Mouse (Mus musculus): ENCODE data around the gene Gm10563. TPM values are rescaled to one million over a fixed set of nuclear protein-coding genes. Genes with fewer than 3 reads are reported as not detected.
A peak's percentile ranks its signal among the peaks of the same experiment; 100 is the strongest.

Gene Gm10563
- polyA plus RNA-seq, 1 experiment: not detected

GRCm38 (mm10) chr4:155568632-155569370 lies 76.4 kb downstream of the Gm10563 start:
- no peak for TF ChIP-seq POLR2A (IDR thresholded peaks at IDR 0.05; ENCODE audit: borderline replicate concordance, low read depth, low read length)
- 0 out of 2 replicates have a peak, but pooled peaks have one; percentile 25 for TF ChIP-seq CTCF (IDR thresholded peaks at IDR 0.05; ENCODE audit: low read depth, low read length)
- Histone ChIP-seq H3K4me3 (ENCODE audit: insufficient read depth, low read length) (no peak overlapping the region), H3K27ac (ENCODE audit: insufficient read depth, low read depth, low read length) (no peak overlapping the region), H3K4me1 (ENCODE audit: control insufficient read depth, insufficient read depth, low read length) (peaks cover 60% of the 10 kb centered on the region)

- Histone ChIP-seq H3K27ac (ENCODE audit: insufficient read depth, low read depth, low read length) (peak overlapping the region; percentile 59), H3K4me1 (ENCODE audit: control insufficient read depth, insufficient read depth, low read length) (peaks cover 54% of the 10 kb centered on the region)
- TF ChIP-seq CTCF (IDR thresholded peaks at IDR 0.05; ENCODE audit: low read depth, low read length) (no peak), POLR2A (IDR thresholded peaks at IDR 0.05; ENCODE audit: borderline replicate concordance, low read depth, low read length) (no peak)
Measured at GRCm38 (mm10) chr4:155568170-155568569, 77.0 kb downstream of the Gm10563 start.

GRCm38 (mm10) chr4:155566555-155566954 lies 78.7 kb downstream of the Gm10563 start:
- Histone ChIP-seq H3K4me3 (ENCODE audit: insufficient read depth, low read length) (no peak overlapping the region), H3K4me1 (ENCODE audit: control insufficient read depth, insufficient read depth, low read length) (peaks cover 52% of the 10 kb centered on the region), H3K27ac (ENCODE audit: insufficient read depth, low read depth, low read length) (no peak overlapping the region)
- TF ChIP-seq POLR2A (IDR thresholded peaks at IDR 0.05; ENCODE audit: borderline replicate concordance, low read depth, low read length) (no peak), CTCF (IDR thresholded peaks at IDR 0.05; ENCODE audit: low read depth, low read length) (no peak)

More at GRCm38 (mm10) chr4:155568170-155568569, 77.0 kb downstream of the Gm10563 start:
- H3K4me3 ChIP-seq (ENCODE audit: insufficient read depth, low read length): no peak overlapping the region

Other genes starting within 250 kb of the Gm10563 start
- gene Gabrd, start 247.3 kb downstream of the Gm10563 start, polyA plus RNA-seq (2012; ENCODE audit: insufficient read depth, insufficient read length, missing spikeins): 0.28 TPM in 1 of 2 replicates, not detected in the other
- gene Cfap74, start 236.2 kb downstream of the Gm10563 start, polyA plus RNA-seq (2012; ENCODE audit: insufficient read depth, insufficient read length, missing spikeins): 0.67 and 0.68 TPM in 2 replicates
- gene Tmem52, start 176.3 kb downstream of the Gm10563 start, polyA plus RNA-seq (2012; ENCODE audit: insufficient read depth, insufficient read length, missing spikeins): not detected in 2 replicates
- 383 and 389 TPM in 2 replicates for gene Gnb1, start 154.0 kb downstream of the Gm10563 start, polyA plus RNA-seq (2012; ENCODE audit: insufficient read depth, insufficient read length, missing spikeins)
- gene Nadk, start 83.0 kb downstream of the Gm10563 start, polyA plus RNA-seq (2012; ENCODE audit: insufficient read depth, insufficient read length, missing spikeins): 342 and 382 TPM in 2 replicates
- gene Slc35e2, start 44.0 kb downstream of the Gm10563 start, polyA plus RNA-seq (2012; ENCODE audit: insufficient read depth, insufficient read length, missing spikeins): 11.2 and 11.4 TPM in 2 replicates
- gene Cdk11b, start 20.6 kb downstream of the Gm10563 start, polyA plus RNA-seq (2012; ENCODE audit: insufficient read depth, insufficient read length, missing spikeins): 102 and 117 TPM in 2 replicates
- gene Mmp23, start 8.0 kb upstream of the Gm10563 start, polyA plus RNA-seq (2012; ENCODE audit: insufficient read depth, insufficient read length, missing spikeins): 0.64 and 1.9 TPM in 2 replicates
- 39.9 and 48.7 TPM in 2 replicates for gene Mib2, start 23.8 kb upstream of the Gm10563 start, polyA plus RNA-seq (2012; ENCODE audit: insufficient read depth, insufficient read length, missing spikeins)
- 1.0 and 1.6 TPM in 2 replicates for gene Fndc10, start 48.9 kb upstream of the Gm10563 start, polyA plus RNA-seq (2012; ENCODE audit: insufficient read depth, insufficient read length, missing spikeins)
- 99.3 and 107 TPM in 2 replicates for gene Ssu72, start 59.4 kb upstream of the Gm10563 start, polyA plus RNA-seq (2012; ENCODE audit: insufficient read depth, insufficient read length, missing spikeins)
- 1.3 and 1.4 TPM in 2 replicates for gene Tmem240, start 89.4 kb upstream of the Gm10563 start, polyA plus RNA-seq (2012; ENCODE audit: insufficient read depth, insufficient read length, missing spikeins)
- 13.6 and 19.1 TPM in 2 replicates for gene Atad3a, start 115.7 kb upstream of the Gm10563 start, polyA plus RNA-seq (2012; ENCODE audit: insufficient read depth, insufficient read length, missing spikeins)
- gene Vwa1, start 129.3 kb upstream of the Gm10563 start, polyA plus RNA-seq (2012; ENCODE audit: insufficient read depth, insufficient read length, missing spikeins): not detected in 2 replicates
- 0.23 TPM in 1 of 2 replicates, not detected in the other for gene Tmem88b, start 140.5 kb upstream of the Gm10563 start, polyA plus RNA-seq (2012; ENCODE audit: insufficient read depth, insufficient read length, missing spikeins)
- gene Ankrd65, start 145.0 kb upstream of the Gm10563 start, polyA plus RNA-seq (2012; ENCODE audit: insufficient read depth, insufficient read length, missing spikeins): not detected in 2 replicates
- 81.6 and 99.5 TPM in 2 replicates for gene Mrpl20, start 157.5 kb upstream of the Gm10563 start, polyA plus RNA-seq (2012; ENCODE audit: insufficient read depth, insufficient read length, missing spikeins)
- gene Ccnl2, start 167.1 kb upstream of the Gm10563 start, polyA plus RNA-seq (2012; ENCODE audit: insufficient read depth, insufficient read length, missing spikeins): 100 and 112 TPM in 2 replicates
- gene Aurkaip1, start 185.9 kb upstream of the Gm10563 start, polyA plus RNA-seq (2012; ENCODE audit: insufficient read depth, insufficient read length, missing spikeins): 99.3 and 105 TPM in 2 replicates
- 1.2 and 2.7 TPM in 2 replicates for gene Mxra8, start 194.3 kb upstream of the Gm10563 start, polyA plus RNA-seq (2012; ENCODE audit: insufficient read depth, insufficient read length, missing spikeins)
- gene Dvl1, start 202.0 kb upstream of the Gm10563 start, polyA plus RNA-seq (2012; ENCODE audit: insufficient read depth, insufficient read length, missing spikeins): 20.9 and 27.3 TPM in 2 replicates
- 0.62 and 0.68 TPM in 2 replicates for gene Tas1r3, start 218.0 kb upstream of the Gm10563 start, polyA plus RNA-seq (2012; ENCODE audit: insufficient read depth, insufficient read length, missing spikeins)
- 11.6 and 13.9 TPM in 2 replicates for gene Cptp, start 224.0 kb upstream of the Gm10563 start, polyA plus RNA-seq (2012; ENCODE audit: insufficient read depth, insufficient read length, missing spikeins)
- gene Ints11, start 224.1 kb upstream of the Gm10563 start, polyA plus RNA-seq (2012; ENCODE audit: insufficient read depth, insufficient read length, missing spikeins): 21.4 and 23.0 TPM in 2 replicates
- gene Pusl1, start 246.4 kb upstream of the Gm10563 start, polyA plus RNA-seq (2012; ENCODE audit: insufficient read depth, insufficient read length, missing spikeins): 10.7 and 13.2 TPM in 2 replicates
- gene Acap3, start 246.4 kb upstream of the Gm10563 start, polyA plus RNA-seq (2012; ENCODE audit: insufficient read depth, insufficient read length, missing spikeins): 15.8 and 18.1 TPM in 2 replicates